Mouse (Mus musculus) lung, postnatal 10 days (tissue): Measurements from ENCODE around the gene Foxp3.

Experiments
- DNase-seq: peaks from one replicate; pipeline ENCODE4 v3.0.0; 2021

Gene Foxp3

GRCm38 (mm10) chrX:7573176-7574086 is at the start of gene Foxp3:
Gene Foxp3, plus strand, starts transcription at chrX:7573644.
- DNase-seq, result peak; percentile 50

GRCm38 (mm10) chrX:7524961-7525360 is 48.5 kb upstream of the Foxp3 start:
- DNase-seq, result no peak

DNA sequence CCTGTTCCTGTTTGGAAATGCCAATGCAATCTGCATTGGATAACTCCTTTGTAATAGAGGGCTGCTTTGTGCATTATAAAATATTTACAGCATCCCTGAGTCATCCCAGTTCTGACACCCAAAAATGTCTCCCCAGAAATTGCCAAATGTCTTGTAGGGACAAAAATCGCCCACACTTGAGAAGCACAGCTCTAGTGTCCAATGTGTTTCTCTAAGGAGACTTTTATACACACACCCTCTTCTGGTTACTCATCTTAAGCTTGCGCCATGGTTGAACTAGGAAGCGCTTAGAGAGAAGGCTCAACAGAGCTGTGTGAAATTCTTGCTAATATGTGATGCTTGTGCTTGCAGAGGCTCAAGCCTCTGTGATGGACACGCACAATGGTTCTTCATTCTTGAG is 20.0 kb upstream of the Foxp3 start:
- no peak for DNase-seq

DNA sequence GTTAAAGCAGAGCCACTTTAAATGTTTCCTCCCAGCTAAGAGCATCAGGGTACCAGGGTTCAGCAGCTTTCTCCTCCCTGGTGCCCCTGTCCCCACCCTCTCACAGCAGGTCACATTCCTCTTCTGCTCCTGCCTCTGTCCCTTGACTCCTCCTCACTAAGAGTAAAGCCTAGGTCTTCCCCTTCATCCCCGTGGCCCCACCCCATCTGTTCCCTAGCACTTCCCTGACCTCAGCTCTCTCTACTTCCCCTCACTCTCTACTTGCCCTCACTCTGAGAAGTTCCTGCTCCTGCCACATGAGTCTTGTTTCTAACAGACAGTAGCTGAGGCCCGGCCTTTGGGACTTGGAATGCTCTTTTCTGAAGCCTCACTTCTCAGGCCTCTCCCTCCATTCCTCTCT is 10.4 kb upstream of the Foxp3 start:
- DNase-seq, result no peak

DNA sequence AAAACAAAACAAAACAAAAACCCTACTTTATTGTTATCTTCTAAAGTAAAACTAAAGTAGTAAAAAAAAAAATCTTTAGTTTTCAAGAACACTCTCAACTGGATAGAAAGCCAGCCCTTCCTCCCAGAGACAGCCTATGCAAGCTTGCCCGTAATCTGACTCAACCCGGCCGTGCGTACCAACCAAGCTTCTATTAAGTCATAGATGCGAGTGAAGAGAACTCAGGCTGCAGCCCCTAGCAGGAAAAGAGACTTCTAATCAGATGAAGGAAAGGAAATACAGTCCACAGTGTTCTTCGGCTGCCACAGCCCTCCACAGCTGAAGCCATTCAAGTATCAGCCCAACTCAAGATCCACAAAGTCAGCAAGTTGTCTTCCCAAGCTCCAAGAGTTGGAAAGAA is 7.1 kb upstream of the Foxp3 start:
- peak; percentile 16 for DNase-seq

DNA sequence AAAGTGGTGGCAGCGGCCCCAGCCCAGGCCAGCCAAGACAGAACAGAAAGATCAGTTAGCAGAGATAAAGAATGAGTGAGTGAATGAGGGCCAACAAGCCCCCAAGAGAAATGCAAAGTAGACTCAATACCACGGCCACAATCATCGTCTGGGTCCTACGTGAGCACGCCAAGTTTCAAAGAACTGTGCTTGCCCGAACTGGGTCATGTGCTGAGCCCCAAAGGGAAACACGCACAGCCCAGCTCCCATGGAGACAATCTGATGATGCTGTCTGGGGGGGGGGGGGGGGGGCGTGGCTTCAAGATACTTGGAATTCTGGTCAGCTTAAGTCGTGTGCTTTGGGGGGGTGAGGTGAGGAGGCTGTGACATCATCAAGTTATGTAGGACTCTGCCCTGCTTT is 6.0 kb upstream of the Foxp3 start:
- DNase-seq, result no peak

DNA sequence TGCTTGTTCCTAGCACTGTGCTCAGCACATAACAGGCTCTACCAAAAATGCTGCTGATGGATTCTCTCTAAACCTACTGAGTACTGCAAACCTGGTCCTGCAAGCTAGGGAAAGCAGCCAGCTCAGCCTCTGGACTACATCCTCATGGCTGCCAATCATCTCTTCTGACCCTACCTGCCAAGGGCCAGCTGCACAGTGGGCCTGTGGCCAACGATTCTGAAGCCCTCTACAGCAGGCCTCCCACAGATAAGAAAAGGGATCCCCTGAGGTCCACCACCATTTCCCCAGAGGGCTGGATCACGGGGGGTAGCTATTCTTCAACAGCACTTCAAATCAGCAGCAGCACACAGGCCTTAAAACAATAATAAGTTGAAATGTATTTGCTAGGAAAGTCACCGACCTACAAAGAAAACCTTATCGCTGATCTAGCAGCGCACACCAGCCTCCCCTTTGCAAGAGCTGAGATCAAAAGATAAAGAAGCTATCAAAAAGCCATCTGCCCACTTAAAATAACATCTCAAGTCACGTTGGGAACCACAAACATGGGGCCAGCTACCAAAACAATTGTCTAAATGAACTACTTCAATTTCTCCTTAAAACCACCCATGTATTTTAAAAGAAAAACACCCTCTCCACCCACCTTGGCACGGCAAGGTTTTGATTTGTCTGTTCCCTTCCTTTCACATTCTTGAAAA is 2.8 kb upstream of the Foxp3 start:
- DNase-seq, result no peak

- no peak for DNase-seq
Observed at GRCm38 (mm10) chrX:7571565-7572136, 1.8 kb upstream of the Foxp3 start.

DNA sequence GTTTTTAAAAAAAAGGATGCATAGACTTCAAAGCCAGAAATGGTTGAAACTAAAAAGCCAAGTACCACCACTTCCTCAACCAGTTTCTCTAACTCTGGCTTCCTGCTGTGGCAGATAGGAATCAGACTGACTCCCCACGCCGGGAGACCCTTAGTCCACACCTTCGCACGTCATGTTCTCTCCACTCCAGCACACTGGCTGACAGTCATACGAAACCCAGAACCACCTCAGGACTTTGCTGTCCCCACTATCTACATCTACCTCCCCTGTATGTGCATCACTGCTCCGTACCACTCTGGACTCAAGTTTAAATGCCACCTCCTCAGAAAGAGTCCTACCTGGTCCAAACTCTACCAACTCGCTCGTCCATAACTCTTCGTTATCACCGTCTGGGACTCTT is 978 bp upstream of the Foxp3 start:
- no peak for DNase-seq

- peak; percentile 96 for DNase-seq
Observed at GRCm38 (mm10) chrX:7574087-7574884, 842 bp downstream of the Foxp3 start, which contains the start of gene Ppp1r3f. Gene Ppp1r3f, minus strand, starts transcription at chrX:7574283.

GRCm38 (mm10) chrX:7574885-7575231 is 1.4 kb downstream of the Foxp3 start:
- no peak for DNase-seq

GRCm38 (mm10) chrX:7581151-7581550 is 7.7 kb downstream of the Foxp3 start:
- DNase-seq, result no peak

GRCm38 (mm10) chrX:7583881-7584280 is 10.4 kb downstream of the Foxp3 start:
- no peak for DNase-seq

- no peak for DNase-seq
Observed at GRCm38 (mm10) chrX:7586356-7586755, 12.9 kb downstream of the Foxp3 start.

GRCm38 (mm10) chrX:7595371-7595770 is 21.9 kb downstream of the Foxp3 start:
- DNase-seq, result no peak

DNA sequence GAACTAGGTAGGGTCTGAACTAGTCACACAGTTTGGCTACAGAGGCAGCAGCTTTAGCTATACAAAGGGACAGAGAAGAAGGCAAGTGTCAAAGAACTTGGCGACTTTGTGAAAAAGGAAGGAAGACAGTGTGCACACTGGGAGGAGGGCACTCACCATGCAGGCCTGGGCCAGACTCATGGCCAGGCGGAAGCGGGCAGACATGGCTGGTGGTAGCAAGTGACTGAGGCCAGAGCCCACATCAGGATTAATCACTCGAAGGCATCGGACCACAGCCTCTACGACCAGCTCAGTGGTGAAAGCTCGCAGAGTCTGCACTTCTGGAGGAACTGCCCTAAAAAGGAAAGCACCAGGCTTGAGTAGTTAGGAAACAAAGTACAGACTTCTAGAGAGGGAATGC is 30.6 kb downstream of the Foxp3 start:
- DNase-seq, result no peak

DNA sequence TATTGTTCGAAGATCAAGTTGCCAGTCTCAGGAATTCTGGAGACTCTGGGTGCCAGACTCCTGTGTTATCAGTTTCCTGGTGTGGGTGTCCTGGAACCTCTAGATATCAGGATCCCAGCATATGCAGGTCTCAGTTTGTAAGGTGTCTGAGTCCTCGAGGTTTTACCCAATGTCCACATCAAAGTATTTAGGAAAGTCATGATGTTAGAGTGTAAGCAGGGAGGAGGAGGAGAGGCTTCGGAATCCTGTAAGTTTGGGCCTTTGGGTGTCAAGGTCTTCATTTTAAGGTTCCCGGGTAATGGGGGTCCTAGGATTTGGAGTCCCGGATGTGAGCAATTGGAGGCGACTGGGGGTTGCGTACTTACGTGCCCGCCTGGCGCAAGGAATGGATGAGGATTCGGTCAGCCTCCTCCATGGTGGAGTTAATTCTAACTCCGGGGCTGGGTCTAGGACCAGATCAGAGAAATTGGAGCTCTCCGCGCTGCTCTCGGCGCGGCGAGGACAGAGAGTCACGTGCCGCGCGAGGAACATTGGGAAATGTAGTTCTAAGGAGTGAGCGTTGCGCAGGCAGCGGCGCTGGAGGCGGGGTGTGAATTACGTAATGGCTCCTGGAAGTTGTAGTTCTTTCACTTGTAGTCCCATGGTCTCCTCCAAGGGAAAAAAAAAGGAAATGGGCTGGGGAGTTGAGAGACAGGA is 31.6 kb downstream of the Foxp3 start, which contains the start of gene Ccdc22:
TSS of gene Ccdc22 (minus strand) at position 639 of the 696 bp plus-strand sequence.
- peak; percentile 92 for DNase-seq

- no peak for DNase-seq
Observed at GRCm38 (mm10) chrX:7605575-7605941, 32.1 kb downstream of the Foxp3 start.

- no peak for DNase-seq
Observed at GRCm38 (mm10) chrX:7606783-7607182, 33.3 kb downstream of the Foxp3 start, which contains the start of gene Cacna1f. Gene Cacna1f, plus strand, starts transcription at chrX:7607083.

DNA sequence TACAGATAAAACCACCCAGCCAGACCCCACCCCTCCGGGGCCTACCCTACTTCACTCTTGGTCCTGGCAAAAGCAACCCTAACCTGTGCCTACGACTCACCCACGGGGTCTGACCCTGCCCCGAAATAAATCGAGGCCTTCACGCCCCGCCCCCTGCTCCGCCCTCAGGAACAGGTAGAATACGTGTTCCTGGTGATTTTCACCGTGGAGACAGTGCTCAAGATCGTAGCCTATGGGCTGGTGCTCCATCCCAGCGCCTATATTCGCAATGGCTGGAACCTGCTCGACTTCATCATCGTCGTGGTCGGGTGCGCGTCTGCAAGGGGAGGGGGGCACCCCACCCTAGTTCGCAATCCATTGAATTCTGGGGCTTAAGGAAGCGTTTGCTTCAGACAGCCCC is 36.6 kb downstream of the Foxp3 start:
- DNase-seq, result no peak

GRCm38 (mm10) chrX:7610536-7611258 is 37.3 kb downstream of the Foxp3 start:
- no peak for DNase-seq
